Mouse (Mus musculus) thymus, adult 2 months (tissue): Measurements from ENCODE around the gene Bora.
"Not testable (repeated sequence)": the region's sequence is repeated elsewhere in the genome, so short reads cannot be mapped to it uniquely, and the experiment has no call there.

ENCODE experiments used
- CTCF ChIP-seq: fragments of 200-500 bp; IDR thresholded peaks from 2 replicates; pipeline ENCODE4 v1.5.1; 2012; ENCODE audit warnings: mild to moderate bottlenecking, control low read depth, low read length, moderate library complexity, borderline replicate concordance; ENCODE audit not compliant: control insufficient read depth, poor library complexity, insufficient read depth; ENCODE audit errors: extremely low read depth
- POLR2A ChIP-seq: fragments of 200-500 bp; IDR thresholded peaks from 2 replicates; pipeline ENCODE4 v1.6.1; 2012; ENCODE audit warnings: mild to moderate bottlenecking, low read length, control low read depth, moderate library complexity; ENCODE audit not compliant: control insufficient read depth, poor library complexity, insufficient read depth; ENCODE audit errors: extremely low read depth

GRCm38 (mm10) chr14:99039308-99039707, 6.7 kb upstream of the Bora start:
- TF ChIP-seq POLR2A, CTCF: not testable (repeated sequence)
